Mouse (Mus musculus): ENCODE measurements around the gene Rabgap1.
A peak's percentile ranks its signal among the peaks of the same experiment; 100 is the strongest.
"Not testable (repeated sequence)": the region's sequence is repeated elsewhere in the genome, so short reads cannot be mapped to it uniquely, and the experiment has no call there.

The Rabgap1 gene

DNA sequence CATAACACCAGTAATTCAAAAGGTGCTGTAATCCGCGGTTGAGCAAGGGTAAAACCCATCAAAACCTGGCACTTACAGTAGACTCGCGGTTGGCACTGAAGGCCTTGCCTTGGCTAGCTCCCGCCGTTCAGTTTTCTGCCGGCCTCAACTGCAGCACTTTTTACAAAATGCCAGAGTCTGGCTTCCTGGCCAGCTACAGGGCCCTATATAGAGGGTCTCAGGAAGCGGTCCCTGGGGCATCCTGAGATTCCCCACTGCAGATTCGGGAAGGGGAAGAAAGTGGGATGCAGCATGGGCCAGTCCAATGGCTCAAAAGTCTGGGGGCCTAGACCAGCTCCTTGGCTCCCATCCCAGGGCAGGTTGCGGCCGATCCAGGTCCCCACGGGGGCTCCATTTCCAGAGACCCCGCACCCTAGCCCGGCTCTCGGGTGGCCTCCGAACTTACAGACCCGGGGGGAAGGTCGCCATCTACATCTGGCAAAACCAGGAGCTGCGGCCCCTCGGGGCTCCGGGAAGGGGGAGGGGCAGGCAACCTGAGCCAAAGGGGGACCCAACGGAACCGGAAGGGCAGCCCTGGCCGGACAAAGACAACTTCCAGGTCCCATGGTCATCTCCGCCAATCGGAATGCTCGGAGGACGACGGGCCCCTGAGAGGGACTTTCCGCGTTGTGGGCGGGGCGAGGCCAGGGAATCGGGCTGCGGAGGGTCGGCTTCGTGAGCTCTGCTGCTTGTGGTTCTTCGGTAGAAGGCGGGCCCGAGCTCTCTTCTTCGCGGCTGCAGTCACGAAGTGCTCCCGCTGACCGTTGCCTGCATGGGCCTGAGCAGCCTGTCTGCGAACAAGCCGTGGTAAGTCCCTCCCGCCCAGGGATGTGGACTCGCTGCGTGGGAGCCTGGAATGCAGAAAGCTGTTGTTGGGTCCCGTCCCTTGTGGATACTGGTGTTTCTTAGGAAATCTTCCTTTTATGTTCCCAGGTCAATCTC lies at the start of gene Rabgap1, which contains the start of the genes Zbtb26 and Zbtb6:
Rabgap1 (plus strand) TSS at position 669 of the 981 bp plus-strand sequence.
Zbtb26 (minus strand) TSS at position 525 of the 981 bp plus-strand sequence.
Zbtb6 (minus strand) TSS at position 561 of the 981 bp plus-strand sequence.
- DNase-seq (ENCODE audit: low spot score in 2 of 2), result peak; percentile 96 to 97

DNA sequence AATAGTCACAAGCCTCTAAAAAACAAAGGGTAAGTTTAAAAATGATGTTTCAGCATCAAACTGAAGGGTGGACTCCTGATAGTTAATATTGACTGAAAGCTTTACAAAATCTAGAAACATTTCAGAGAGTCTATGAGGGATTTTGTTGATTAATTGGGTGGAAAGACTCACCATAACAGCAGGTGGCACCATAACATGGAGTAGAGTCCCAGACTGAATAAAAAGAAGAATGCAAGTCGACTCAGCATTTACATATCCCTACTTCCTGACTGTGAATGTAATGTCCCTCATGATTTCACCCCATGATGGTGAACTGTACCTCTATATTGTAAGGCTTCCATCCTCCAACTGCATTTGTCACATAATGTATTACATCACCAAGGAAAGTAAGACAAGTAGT lies 47.5 kb upstream of the Rabgap1 start:
- no peak for DNase-seq (ENCODE audit: low spot score in 2 of 2)

DNA sequence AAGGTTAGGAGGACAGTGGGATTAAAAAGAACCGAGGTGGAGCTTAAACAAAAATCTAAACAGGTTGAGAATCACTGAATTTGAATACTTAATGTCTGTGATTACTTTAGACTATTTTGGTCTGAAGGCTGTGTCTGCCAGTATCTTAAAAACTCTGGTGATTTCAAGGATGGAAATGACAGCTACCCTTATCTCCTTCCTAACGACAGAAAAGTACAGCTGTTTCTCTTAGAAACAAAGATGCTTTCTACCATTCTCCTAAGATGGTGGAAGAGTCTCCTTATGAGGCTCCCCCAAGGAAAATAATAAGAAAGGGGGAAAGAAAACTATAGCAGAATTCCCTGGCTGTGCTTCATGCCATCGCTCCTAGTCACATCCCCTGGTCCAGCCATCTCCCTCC lies 21.2 kb upstream of the Rabgap1 start:
- DNase-seq (ENCODE audit: low spot score in 2 of 2), result no peak

DNA sequence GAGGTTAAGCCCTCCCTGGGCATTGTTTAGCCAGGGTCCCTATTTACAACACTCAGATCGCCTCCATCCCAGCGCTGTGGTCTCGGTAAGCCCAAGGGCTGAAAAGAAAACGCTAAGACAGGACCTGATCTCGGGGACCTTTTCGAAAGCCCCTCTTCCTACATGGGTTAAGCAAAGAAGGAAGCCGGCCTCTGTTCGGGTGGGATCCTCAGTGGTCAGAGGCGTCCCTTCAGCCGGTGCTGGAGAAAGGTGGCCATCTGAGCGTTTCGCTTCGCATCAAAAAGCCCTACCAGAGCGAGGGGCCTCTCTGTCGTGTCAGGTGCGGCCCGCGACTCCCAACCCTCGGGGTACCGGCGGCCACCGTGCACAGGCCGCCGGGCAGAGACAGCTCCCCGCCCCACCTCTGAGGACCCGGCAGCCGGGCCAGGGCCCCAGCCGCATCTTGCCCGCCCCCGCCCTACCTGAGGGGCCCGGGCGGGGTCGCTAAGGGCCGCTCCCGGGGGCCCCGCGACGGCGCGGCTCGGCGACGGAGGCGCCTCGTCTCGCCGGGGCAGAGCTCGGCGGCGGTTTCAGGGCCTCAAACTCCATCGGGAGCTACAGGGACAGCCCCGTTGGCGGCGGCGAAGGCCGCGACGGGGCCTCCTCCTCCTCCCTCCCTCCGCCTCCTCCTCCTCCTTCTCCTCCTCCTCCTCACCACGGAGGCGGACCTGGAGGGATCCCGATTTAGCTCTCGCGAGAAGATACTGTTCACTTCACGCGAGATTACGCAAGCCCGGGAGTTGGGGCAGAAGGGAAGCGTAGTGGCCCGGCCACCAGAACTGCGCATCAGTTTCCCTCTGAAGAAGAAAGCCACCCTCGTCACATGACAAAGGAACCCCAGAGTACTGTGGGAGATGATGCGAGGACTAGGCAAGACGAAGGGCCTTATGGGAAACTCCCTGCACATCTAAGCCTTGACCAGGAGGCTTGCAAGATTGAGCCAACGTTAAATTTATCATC lies 20.5 kb upstream of the Rabgap1 start, which contains the start of gene Rc3h2:
Rc3h2 (minus strand) TSS at position 598 of the 999 bp plus-strand sequence.
- DNase-seq (ENCODE audit: low spot score in 2 of 2), result peak; percentile 96 to 97

DNA sequence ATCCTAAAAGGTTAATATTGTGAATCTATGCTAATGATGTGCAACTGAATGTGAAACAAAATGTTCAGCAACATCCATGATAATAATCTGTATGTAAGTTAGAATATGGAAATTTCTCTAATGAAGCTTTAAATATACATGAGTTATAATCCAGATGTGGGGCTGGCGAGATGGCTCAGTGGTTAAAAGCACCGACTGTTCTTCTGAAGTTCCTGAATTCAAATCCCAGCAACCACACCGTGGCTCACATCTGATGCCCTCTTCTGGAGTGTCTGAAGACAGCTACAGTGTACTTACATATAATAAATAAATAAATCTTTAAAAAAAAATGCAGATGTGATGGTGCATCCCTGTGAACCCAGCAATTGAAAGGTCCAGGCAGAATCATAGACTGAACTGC lies 19.4 kb upstream of the Rabgap1 start:
- DNase-seq (ENCODE audit: low spot score in 2 of 2), result no peak

DNA sequence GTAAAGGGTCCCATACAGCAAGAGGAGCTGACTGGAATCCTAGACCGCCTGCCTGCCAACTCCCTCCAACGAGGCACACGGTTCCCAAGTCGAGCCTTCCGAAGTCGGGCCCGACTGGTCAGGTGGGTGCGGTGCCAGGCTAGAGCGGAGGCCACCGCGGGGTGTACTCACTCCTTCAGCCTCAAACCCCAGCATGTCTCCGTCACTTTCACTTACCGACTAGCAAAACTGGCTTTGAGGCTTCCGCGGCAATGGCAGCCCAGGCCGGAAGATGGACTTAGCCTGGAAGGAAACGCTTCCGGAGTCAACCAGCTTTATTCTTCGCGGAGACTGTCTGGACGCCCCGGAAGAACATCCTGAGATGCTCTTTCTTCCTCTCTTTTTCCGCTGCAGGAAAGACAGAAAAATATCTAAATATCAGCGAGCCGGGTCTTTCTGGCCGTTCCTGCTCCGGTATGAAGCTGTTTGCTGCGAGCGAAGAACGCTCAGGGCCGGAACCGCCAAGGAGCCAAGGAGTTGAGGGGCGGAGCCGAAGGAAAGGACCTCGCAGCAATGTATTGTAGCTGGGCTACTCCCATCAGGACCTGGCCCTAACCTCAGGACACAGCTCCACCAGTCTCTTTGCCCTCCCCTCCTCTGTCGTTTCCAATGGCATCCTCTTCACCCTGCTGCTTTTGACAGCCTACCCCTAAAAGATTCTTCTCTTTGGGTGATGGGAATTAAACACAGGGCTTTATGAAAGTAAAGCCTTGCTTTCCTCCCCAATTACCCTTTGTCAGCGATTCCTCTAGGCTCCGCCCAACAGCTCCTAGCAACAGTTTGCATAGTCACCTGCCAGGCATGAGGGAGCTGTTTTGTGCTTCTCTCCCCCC lies 12.2 kb upstream of the Rabgap1 start:
- peak; percentile 84 to 87 for DNase-seq (ENCODE audit: low spot score in 2 of 2)

DNA sequence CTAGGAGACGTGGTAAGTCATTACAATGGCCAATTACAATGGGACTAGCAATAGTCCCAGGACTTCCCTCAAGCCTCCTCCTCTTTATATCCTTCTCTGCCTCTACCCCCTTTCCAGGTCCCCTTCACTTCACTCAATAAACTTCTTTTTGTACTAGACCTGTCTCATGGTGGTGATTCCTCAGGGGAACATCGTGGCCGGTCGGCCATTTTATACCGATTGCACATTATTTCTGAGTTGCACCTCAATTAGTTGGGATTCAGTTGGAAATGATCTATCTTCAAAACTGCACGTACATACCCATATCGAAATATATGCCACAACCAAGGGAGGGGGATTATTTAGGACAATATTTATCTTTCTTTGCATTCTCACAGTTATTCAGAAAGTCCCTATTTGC lies 11.5 kb upstream of the Rabgap1 start:
- no peak for DNase-seq (ENCODE audit: low spot score in 2 of 2)

DNA sequence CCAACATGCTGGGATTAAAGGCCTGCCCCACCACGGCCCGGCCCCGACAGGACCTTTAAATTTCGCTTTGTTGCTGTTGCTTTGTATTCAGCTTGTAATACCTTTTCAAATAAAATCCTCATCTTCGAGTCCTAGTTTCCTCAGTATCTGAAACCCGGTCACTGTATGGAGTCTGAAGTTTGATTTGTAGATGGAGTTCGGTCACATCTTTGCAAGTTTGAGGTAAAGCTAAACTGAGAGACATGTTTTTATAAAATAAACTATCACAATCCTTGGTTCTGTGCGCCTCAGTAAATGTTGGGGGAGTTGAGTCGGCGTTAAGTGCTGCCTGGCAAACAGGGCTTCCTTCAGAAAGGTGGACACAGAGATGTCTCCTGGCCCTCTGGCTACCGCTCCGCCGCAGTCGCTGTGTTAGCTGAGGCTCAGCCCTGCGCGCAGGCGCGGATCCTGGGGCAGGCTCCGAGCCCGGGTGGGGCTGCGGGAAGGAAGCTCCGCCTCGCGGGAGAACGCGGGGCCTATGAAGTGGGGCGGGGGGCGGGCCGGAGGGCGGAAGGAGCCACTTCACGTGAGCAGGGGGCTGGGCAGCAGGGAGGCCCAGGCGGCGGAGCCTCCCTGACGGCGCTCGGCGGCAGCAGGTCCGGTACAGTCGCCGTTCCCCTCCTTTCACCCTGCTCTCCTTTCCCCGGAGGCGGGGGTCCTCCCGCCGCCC lies 8.7 kb downstream of the Rabgap1 start:
- DNase-seq (ENCODE audit: low spot score in 2 of 2), result peak; percentile 90 to 92

DNA sequence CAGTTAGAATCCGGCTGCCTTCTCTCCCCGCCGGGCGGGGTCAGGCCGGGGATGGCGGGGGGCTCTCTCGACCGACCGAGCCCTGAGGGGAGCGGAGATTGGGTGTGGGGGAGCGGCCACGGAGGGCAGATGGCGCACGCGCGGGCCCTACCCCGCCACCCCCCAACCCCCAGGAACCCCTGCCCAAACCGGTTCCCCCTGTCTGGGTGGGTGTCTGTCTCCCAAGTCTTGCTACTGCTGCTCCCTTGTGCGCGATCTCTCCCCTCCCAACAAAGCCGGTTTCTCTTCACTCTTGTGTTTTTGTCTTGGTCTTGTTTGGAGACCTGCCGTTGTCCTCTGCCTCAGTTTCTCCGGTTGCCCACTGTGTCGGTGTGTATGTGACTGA lies 9.3 kb downstream of the Rabgap1 start:
- DNase-seq (ENCODE audit: low spot score in 2 of 2), result peak in 1 of 2 experiments; percentile 5

DNA sequence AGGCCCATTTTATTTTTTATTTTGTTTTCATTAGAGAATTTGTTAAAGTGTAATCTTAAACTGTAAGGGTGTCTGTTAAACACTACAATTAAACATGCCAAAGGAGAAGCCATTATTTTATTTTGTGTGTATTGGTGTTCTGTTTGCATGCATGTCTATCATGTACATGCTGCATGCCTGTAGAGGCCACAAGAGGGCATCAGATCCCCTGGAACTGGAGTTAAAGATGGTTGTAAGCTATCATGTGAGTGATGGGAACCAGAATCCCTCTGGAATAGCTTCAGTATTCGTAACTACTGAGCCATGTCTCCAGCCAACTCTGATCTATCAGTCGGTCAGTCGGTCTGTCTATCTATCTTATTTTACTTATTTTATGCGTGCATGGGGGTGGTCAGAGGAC lies 17.6 kb downstream of the Rabgap1 start:
- DNase-seq (ENCODE audit: low spot score in 2 of 2), result no peak

DNA sequence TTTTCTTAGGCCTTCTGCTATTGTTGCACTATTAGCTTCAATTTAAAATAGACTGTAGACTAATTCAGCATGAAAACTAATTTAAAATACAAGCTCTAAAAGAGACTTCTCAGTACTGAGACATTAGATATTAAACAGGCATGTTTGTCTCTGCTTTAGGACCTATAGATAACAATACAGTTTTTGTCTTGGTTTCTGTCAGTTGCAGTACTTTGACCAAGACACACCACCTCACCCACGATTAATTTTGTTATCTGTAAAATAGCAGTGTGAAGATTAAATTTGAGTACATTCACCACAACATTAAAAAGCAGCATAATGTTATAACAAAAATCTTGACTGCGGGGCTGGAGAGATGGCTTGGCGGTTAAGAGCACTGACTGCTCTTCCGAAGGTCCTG lies 23.2 kb downstream of the Rabgap1 start:
- no peak for DNase-seq (ENCODE audit: low spot score in 2 of 2)

DNA sequence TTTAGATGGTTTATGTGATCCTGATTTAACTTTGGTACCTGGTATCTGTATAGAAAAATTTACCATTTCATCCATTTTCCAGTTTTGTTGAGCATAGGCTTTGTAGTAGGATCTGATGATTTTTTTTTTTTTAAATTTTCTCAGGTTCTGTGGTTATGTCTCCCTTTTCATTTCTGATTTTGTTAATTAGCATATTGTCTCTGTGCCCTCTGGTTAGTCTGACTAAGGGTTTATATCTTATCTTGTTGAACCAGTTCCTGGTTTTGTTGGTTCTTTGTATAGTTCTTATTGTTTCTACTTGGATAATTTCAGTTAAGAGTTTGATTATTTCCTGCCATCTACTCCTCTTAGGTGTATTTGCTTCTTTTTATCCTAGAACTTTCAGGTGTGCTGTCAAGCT lies 36.5 kb downstream of the Rabgap1 start:
- no peak for DNase-seq (ENCODE audit: low spot score in 2 of 2)

DNA sequence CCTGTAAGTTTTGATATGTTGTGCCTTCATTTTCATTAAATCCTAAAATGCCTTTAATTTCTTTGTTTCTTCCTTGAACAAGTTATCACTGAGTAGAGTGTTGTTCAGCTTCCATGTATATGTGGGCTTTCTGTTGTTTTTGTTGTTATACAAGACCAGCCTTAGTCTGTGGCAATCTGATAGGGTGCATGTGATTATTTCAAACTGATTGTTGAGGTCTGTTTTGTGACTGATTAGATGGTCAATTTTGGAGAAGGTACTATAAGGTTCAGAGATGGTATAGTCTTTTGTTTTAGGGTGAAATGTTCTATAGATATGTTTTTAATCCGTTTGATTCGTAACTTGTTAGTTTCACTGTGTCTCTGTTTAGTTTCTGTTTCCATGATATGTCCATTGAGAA lies 37.0 kb downstream of the Rabgap1 start:
- no peak for DNase-seq (ENCODE audit: low spot score in 2 of 2)

DNA sequence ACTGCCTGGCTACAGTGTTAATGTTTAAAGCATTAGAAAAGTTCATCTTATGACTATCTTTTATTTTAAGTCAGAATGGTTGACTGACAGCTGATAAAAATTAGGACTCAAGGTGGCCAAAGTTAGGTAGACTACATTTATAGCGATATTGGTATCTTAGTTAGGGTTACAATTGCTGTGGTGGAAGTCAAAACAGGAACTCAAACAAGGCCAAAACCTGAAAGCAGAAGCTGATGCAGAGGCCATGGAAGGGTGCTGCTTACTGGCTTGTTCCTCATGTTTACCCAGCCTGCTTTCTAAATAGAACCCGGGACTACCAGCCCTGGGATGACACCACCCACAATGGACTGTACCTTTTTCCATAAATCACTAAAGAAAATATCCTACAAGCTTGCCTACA lies 41.1 kb downstream of the Rabgap1 start:
- no peak for DNase-seq (ENCODE audit: low spot score in 2 of 2)

DNA sequence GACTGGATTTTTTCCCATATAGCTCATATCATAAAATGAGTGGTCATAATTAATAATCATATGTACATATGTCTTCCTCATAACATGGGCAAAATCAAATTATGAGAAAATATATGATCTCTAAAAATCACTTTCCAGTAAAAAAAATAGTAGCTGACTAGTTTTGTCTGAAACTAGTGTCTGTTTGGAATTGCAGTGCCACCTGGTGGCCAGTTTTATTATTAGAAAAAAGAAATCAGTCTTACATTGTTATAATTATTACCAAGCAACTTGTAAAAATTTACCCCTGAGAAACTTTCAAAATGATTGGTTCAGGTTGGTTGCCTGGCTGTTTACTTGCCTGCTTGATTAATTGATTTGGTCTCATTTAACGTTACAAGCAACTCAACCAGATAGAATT lies 42.3 kb downstream of the Rabgap1 start:
- DNase-seq (ENCODE audit: low spot score in 2 of 2), result peak; percentile 3 to 6

DNA sequence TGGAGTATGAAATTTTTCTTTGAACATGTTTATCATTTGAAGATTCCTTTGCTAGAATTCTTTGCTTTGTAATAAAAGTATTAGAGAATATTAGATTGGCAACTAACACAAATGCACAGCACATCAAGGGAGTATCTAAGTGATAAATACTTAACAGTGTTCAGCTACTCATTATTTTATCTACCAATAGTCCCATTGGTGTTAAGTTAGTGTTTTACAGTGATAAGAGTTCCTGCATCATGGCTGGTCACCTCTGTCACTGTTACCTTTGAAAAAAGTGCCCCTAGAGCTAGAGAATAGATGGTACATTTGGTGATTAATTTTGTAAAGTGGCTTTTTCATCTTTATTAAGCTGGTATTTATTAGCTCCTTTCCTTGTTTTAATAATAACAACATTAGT lies 43.3 kb downstream of the Rabgap1 start:
- no peak for DNase-seq (ENCODE audit: low spot score in 2 of 2)

DNA sequence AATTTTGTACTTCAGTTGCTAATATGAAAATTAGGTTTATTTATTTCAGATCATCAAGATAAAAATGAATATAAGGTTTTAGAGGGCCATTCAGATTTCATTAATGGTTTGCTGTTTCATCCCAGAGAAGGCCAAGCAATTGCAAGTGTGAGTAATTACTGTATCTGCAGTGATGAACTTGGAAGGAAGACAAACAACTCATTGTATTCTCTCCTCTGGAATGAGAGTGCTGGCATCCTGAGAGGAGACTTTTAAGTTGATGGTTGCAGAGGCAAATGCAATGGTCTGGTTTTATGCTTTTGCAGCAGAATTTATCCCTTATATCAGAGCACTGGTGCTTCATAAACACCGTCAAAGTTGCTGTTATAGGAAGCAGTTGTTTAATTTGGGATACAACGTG lies 45.9 kb downstream of the Rabgap1 start:
- DNase-seq (ENCODE audit: low spot score in 2 of 2), result no peak

DNA sequence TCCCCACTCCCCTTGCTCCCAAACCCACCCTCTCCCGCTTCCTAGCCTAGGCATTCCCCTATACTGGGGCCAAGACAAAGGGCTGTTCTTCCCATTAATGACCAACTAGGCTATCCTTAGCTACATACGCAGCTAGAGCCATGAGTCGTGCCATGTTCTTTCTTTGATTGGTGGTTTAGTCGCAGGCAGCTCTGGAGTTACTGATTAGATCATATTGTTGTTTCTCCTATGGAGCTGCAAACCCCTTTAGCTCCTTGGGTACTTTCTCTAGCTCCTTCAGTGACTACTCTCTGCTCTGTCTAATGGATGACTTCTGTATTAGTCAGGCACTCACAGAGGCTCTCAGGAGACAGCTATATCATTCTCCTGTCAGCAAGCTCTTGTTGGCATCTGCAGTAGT lies 54.2 kb downstream of the Rabgap1 start:
- no peak for DNase-seq (ENCODE audit: low spot score in 2 of 2)

DNA sequence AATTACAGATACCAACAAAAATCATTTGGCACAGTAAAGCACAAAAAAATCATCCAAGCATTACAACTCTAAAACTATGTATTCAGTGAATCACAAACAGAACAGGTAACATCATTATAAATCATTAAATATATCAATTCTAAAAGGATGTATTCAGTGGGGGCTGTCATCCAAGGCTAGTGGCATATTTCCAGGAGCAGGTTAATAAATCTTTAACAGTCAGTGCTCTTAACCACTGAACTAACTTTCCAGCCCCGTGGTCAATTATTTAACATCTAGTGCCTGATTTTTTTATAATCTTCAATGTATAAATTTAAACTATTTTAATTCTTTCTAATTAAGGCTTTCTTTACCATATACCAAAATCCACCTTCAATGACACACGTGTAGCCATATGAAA lies 62.8 kb downstream of the Rabgap1 start:
- not testable (repeated sequence) for DNase-seq (ENCODE audit: low spot score in 2 of 2)

DNA sequence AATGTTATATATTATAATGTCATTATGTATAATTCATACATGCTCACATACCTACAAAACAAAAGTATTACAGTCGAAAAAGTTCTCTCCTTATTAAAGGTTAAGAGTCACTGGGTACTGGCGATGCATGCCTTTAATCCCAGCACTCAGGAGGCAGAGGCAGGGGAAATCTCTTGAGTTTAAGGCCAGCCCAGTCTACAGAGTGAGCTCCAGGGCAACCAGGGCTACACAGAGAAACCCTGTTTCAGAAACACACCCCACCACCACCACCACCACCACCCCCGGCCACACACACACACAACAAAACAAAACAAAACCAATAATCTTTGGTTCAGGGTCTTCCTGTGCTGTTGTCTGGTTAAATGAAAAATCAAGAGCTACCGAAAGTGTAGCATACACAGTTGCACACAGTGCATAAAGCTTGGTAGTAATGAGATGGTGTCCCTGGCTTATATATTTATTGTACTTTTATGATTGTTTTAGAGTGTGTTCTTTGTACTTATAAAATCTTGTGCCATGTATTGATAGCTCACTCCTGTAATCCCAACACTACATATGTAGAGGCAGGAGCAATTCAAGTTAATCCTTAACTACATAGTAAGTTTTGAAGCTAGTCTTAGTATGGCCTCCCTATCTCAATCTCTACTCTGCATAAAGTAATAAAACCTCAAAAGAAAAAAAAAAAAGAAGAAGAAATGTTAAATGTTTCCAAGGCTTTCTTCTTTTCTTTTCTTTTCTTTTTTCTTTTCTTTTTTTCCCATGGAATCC lies 68.2 kb downstream of the Rabgap1 start:
- no peak for DNase-seq (ENCODE audit: low spot score in 2 of 2)

Data from heart, adult 9 months (tissue).